Mouse (Mus musculus): ENCODE measurements at regions not wholly inside any gene's neighbourhood (a gene's known extent, or its start where the extent isn't known, plus 50 kb on each side); places are given as distances from the start of the nearest gene placed in this dataset.

GRCm38 (mm10) chr15:27380436-27380945 lies 86.0 kb upstream of the Ank start:
- DNase-seq (ENCODE audit: low read depth in 2 of 2, low spot score in 2 of 2): no peak

DNA sequence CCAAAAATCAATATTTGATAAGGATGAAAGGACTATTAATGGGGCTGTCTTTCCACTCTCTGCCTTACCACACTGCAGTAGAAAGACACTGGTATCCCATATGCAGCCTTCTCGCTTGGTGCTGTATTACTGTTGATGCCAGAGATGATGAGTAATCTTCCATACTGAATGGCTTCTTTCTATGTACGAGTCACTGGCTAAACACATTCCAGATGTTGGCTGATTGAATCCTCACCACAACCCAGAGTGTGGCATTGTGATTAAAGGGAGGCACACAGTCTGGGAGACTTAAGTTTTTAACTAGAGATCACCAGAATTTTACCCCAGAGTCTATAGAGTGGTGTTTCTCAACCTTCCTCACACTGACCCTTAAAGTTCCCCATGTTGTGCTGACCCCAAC lies 84.9 kb upstream of the Ank start:
- no peak for DNase-seq (ENCODE audit: low read depth in 2 of 2, low spot score in 2 of 2)

DNA sequence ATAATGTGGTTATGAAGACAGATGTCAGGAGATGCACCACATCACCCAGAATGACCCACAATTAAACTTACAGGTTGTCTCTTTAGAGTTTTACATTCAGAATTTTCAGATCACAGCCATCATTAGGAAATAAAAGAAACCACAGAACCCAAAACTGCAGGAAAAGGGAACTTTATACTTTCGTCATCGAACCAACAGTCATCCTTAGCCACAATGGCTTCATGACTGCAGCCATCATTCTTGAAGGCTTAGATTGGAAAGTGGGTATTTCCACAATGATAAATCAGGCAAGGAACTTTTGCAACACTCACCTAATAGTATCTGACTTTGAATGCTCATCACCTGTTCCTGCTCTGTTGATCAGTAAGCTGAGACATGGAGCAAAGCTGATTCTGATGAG lies 75.9 kb upstream of the Ank start:
- DNase-seq (ENCODE audit: low read depth in 2 of 2, low spot score in 2 of 2): no peak

DNA sequence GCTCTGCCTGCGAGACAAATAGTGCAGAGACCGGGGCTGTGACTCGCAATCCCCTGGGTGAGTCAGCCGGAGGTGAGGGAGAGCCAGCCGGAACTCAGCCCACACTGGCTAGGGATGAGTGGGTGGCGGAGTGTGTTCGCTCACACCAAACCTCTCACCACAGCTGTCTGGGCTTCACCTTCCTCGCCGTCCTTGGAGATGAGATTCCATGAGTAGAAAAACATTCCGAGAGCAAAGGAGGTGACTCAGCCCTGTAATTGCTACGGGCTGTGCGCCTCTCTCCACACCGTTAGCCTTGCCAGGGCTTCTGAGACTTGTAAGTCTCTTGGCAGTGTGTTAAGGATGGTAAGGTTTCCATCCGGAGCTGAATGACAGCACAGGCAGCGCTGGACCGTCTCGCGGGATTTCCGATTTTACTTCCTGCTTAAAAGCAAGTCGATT lies 60.7 kb upstream of the Ank start:
- DNase-seq (ENCODE audit: low read depth in 2 of 2, low spot score in 2 of 2): no peak

DNA sequence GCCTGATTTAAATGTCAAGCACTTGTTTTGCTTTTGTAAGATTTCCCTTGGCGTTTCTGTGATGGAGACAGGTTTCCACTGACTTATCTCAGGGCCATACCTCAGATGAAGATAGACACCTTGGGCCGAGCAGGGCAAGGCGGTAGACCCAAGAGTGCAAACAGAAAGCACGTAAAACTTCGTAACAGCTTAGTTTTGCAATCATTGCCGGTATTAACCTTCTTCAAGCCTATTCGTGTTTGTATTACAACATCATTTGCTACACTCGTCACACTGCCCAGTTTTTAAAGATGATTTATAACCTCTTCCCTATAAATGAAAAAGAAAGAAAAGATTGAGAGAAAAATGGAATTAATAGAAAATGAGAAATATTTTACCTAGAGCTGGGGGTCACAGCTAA lies 56.6 kb upstream of the Ank start:
- no peak for DNase-seq (ENCODE audit: low read depth in 2 of 2, low spot score in 2 of 2)

- no peak for DNase-seq (ENCODE audit: low read depth in 2 of 2, low spot score in 2 of 2)
Observed at GRCm38 (mm10) chr15:27412304-27412703, 54.2 kb upstream of the Ank start.

DNA sequence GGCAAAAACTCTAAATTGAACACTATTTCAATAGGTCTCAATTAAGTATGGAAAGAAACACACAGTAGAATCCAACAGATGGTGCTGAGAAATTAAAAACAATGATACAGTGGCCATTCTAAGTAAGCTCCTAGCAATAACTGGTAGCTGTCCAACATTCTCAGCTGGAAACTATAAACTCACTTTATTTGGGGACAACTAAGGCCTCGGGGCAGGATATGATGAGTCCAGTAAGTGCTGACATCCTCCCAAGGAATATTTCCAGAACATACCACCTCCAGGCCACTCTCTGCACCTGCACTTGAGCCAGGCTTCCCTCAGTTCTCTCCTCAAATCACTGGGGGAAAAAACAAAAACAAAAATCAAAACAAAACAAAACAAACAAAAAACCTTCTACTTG lies 53.7 kb upstream of the Ank start:
- no peak for DNase-seq (ENCODE audit: low read depth in 2 of 2, low spot score in 2 of 2)

DNA sequence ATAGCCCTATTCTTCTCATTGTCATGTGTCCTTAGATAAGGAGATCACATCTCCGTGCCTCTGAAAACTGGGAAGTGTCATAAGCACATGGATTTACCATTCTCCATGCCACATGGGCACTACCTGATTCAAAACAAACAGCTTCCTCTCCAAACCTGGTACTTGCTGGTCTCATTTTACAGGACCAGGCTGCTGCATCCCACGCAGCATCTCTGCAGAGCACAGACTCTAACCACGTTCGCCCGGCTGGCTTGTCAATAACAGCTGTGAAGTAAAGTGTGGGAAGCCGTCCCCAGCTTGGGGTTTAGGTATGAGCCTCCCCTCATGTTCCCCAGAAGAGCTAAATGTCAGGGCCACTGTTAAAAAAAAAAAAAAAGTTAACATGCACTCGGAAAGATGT lies 53.0 kb upstream of the Ank start:
- no peak for DNase-seq (ENCODE audit: low read depth in 2 of 2, low spot score in 2 of 2)

DNA sequence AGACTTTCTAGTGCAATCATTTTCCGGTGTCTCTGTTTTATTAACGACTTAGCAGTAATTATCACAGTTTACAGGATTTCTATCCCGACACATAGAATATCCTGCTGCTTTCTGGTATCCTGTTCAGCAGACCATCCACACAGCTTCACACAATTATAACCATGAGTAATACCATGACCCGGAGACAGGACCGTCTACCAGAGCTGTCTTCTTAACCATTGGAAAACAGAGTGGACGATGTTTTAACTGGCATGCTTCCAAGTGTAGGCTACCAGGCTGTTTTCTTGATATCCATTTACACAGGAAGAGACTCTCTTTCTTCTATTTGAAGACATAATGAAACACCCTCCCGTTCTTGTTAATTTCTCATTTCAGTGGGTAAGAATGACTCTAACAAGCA lies 51.7 kb upstream of the Ank start:
- no peak for DNase-seq (ENCODE audit: low read depth in 2 of 2, low spot score in 2 of 2)
